Mouse (Mus musculus): ENCODE results near the gene Sat2.

- TF ChIP-seq CTCF (conservative IDR thresholded peaks at IDR 0.05; ENCODE audit: low read length), result no peak
- no peak for TF ChIP-seq NANOG (IDR thresholded peaks at IDR 0.05; ENCODE audit: borderline replicate concordance, low read length)
These were observed 50.4 kb downstream of the Sat2 start, which contains the start of gene Eif4a1 for GRCm38 (mm10) chr11:69672211-69672706.

Measured in E14TG2a.4 (cell line).